Mouse (Mus musculus) embryonic facial prominence, embryonic 13.5 days (tissue): ENCODE measurements around the gene Itga5. TPM values are rescaled to one million over a fixed set of nuclear protein-coding genes. Genes with fewer than 3 reads are reported as not detected.

ENCODE experiments used
- ATAC-seq: fragments of 200-750 bp; cut with Nextera tagmentation; 2 replicates; pipeline ENCODE4 v1.8.0; 2017; ENCODE audit warnings: low read depth; ENCODE audit not compliant: insufficient number of reproducible peaks, insufficient read depth, low FRiP score, low TSS enrichment
- H3K27ac ChIP-seq: fragments of 300-500 bp; sonication (generic); 2 replicates; pipeline ENCODE4 v1.5.1; 2015; ENCODE audit warnings: moderate library complexity, mild to moderate bottlenecking, inconsistent platforms
- H3K27me3 ChIP-seq: fragments of 300-500 bp; sonication (generic); 2 replicates; pipeline ENCODE4 v1.6.1; 2015; ENCODE audit warnings: mild to moderate bottlenecking, inconsistent platforms
- H3K36me3 ChIP-seq: fragments of 300-500 bp; sonication (generic); 2 replicates; pipeline ENCODE4 v1.6.1; 2015; ENCODE audit warnings: mild to moderate bottlenecking, inconsistent platforms
- H3K4me1 ChIP-seq: fragments of 300-500 bp; sonication (generic); 2 replicates; pipeline ENCODE4 v1.6.1; 2015; ENCODE audit warnings: inconsistent platforms
- H3K4me2 ChIP-seq: fragments of 300-500 bp; sonication (generic); 2 replicates; pipeline ENCODE4 v1.6.1; 2015; ENCODE audit warnings: moderate library complexity, mild to moderate bottlenecking, inconsistent platforms
- H3K4me3 ChIP-seq: fragments of 300-500 bp; sonication (generic); 2 replicates; pipeline ENCODE4 v1.5.1; 2015; ENCODE audit warnings: mild to moderate bottlenecking, inconsistent platforms
- H3K9ac ChIP-seq: fragments of 300-500 bp; sonication (generic); 2 replicates; pipeline ENCODE4 v1.6.1; 2015; ENCODE audit warnings: mild to moderate bottlenecking, inconsistent platforms
- H3K9me3 ChIP-seq: fragments of 300-500 bp; sonication (generic); 2 replicates; pipeline ENCODE4 v1.6.1; 2016; ENCODE audit warnings: inconsistent platforms
- WGBS: fragments of 180-500 bp; shearing (Covaris S2); methylation state at CpG from one replicate; pipeline ENCODE4 v1.1.7; 2015; ENCODE audit warnings: mixed read lengths; 5-methylcytosine and 5-hydroxymethylcytosine counted together
- polyA plus RNA-seq: library from polyadenylated mRNA; unstranded; fragments of >200 nt; fragmentation: Nextera tagmentation; extraction: Ambion mirVana; gene quantifications from 2 replicates; pipeline ENCODE4 v1.2.1, GENCODE M21; 2015

Itga5 gene
- polyA plus RNA-seq, 1 experiment from 2014 or later, result 41.2 TPM

DNA sequence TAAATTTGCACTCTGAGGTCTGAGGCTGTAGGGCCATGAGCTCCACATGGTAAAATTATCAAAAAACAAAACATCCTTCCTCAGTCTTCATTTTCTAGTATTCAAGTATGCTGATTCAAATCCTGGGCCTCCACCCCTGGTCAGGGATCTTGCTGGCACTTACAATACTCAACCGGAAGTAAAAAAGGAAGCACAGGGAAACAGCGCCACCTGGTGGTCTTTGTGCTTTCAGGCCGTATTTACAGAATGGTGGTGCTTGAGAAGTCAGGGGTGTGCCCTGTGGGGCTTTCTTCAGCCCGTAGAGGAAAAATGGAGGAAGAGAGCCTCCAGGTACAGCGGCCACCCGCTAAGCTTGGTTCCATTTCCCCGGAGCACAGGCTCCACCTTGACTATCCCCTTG is 59.4 kb downstream of the Itga5 start:
- no peak overlapping the region for H3K9ac ChIP-seq
- peaks cover 52% of the 10 kb centered on the region for H3K4me1 ChIP-seq
- peak overlapping the region; percentile 28 for H3K4me2 ChIP-seq
- H3K27ac ChIP-seq, result no peak overlapping the region
- under 1% methylated on average over 7 of the region's 7 CpGs for WGBS
- no peaks in the 10 kb centered on the region for H3K36me3 ChIP-seq
- no peaks in the 10 kb centered on the region for H3K9me3 ChIP-seq
- no peak overlapping the region for H3K4me3 ChIP-seq
- H3K27me3 ChIP-seq, result peaks cover 11% of the 10 kb centered on the region
- ATAC-seq, result no peak

DNA sequence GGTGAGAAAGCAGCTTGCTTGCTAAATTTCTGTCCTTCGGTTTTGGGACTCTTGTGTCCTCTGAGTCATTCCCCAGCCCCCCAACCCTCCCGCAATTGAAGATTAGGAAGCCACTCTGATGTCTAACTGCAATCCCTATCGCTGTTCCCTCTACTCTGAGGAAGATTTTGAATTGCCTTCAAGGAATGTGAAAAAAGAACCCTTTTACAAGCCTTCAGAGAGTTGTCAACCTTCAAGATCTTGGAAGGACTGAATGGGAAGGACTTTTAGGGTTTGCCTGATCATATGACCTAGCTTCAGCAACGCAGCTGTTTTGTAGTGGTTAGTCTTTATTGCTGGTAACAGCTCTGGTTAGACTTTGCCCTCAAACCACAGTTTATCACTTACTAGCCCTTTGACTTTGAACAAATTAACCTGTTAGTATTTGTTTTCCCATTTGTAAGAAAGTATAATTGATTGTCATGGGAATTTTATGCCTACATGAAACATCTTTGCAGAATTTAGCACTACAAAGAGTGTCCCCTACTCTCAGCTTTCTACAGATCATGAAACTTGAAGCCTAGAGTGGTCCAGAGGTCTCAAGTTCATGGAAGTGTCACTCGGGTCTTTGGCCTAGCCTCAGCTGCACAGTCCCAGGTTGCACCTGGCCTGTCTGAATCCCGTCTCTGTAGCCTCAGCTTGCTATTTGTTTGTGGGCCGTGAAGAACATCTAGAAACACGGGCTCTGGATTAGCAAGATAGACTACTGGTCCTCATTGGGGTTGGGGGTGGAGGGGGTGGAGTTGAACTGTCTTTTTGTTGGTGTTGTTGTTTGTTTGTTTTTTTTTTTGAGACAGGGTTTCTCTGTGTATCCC is 60.5 kb downstream of the Itga5 start:
- peaks cover 11% of the 10 kb centered on the region for H3K27me3 ChIP-seq
- peaks cover 63% of the 10 kb centered on the region for H3K4me1 ChIP-seq
- H3K36me3 ChIP-seq, result no peaks in the 10 kb centered on the region
- peak overlapping the region; percentile 52 for H3K4me3 ChIP-seq
- peak overlapping the region; percentile 98 for H3K27ac ChIP-seq
- WGBS, result 24% methylated on average over 8 of the region's 8 CpGs
- H3K4me2 ChIP-seq, result peak overlapping the region; percentile 82
- no peaks in the 10 kb centered on the region for H3K9me3 ChIP-seq
- no peak for ATAC-seq
- peak overlapping the region; percentile 75 for H3K9ac ChIP-seq

DNA sequence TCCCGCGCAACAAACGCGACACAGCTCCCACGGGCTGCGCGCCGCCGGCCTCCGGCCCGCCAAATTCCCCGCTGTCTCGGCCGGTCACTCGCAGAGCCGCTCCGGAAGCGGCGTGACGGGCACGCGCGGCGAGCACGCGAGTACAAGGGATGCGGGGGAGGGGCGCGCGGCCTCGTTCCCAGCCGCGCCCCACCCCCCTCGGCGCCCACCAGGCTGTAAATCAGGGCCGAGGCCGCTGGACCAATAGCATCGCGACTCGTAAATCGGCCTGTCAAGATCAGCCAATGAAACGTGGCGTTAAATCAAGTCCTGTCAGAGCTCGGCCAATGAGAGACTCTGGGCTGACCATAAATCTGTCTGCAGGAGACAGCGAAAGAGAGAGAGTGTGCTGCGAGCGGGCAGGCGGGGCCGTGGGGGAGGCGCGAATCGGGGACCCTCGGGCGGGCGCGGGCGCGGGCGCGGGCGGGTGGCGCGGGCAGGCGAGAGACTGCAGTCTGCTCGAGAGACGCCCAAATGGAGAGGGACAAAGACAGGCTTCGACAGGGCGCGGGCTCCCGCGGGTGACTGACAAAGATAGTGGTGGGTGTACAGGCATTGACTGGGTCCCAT is 61.4 kb downstream of the Itga5 start:
- peaks cover 11% of the 10 kb centered on the region for H3K27me3 ChIP-seq
- H3K4me1 ChIP-seq, result peaks cover 71% of the 10 kb centered on the region

DNA sequence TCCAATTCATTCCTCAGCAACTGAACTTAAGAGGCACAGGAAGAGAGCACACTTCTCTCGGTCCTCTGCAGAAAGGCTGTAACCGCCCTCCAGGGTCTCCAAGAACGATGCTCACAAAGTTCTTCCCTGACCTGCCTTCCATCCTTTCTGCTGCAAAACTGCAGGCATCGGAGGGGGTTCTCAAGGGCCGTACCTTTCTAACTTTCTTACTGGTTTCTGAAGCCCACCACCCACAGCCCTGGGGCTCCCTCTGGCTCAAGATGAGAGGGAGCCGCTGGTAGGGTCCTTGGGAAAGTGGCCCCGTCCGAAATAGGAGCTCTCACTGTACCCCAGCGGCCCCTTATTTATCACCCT is 62.0 kb downstream of the Itga5 start:
- H3K9ac ChIP-seq, result peak overlapping the region; percentile 79
- H3K4me1 ChIP-seq, result peaks cover 77% of the 10 kb centered on the region

More for the DNA sequence above, 61.4 kb downstream of the Itga5 start:
- under 1% methylated on average over 71 of the region's 71 CpGs for WGBS
- peak overlapping the region; percentile 82 for H3K4me2 ChIP-seq
- peak overlapping the region; percentile 98 for H3K27ac ChIP-seq
- peak overlapping the region; percentile 79 for H3K9ac ChIP-seq
- peak overlapping the region; percentile 52 for H3K4me3 ChIP-seq
- H3K36me3 ChIP-seq, result no peaks in the 10 kb centered on the region
- no peaks in the 10 kb centered on the region for H3K9me3 ChIP-seq
- peak; percentile 91 for ATAC-seq

DNA sequence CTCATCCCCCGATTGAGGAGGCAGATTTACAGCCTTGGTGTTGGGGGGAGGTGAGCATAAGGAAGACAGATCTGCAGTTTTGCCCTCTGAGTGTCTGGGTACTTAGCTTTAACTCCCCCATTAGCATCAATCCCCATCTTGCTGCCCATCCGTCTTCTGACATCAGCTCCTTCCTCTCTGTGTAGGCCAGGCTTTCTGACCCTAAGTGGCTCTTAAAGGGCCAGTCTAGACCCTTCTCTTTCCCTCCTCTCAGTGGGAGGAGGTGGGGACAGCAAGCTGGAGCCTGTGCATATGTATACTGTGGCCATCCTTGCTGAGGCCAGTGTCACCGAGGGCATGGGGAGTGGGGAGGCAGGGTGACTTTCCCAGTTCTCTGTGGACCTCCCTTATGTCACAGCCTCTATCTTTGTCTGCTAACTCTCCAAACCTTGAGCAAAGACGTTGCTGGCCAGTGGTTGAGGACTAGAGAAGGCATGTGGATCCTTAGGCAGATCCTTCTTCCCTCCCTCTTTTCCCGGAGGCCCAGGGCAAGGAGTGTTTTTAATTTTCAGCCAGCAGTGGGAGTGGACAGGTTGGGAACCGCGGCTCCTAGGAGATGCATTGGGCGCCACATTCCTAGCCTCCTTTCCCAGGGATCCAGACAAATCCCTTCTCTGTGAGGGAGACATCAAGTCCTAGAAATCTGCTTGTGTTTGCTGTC is 62.5 kb downstream of the Itga5 start:
- Histone ChIP-seq H3K36me3 (peaks cover 3% of the 10 kb centered on the region; the same call in 1 of the 2 replicates), H3K27ac (peak overlapping the region; percentile 98), H3K27me3 (peaks cover 6% of the 10 kb centered on the region), H3K4me1 (peaks cover 82% of the 10 kb centered on the region), H3K9me3 (no peaks in the 10 kb centered on the region), H3K9ac (peak overlapping the region; percentile 79), H3K4me2 (peak overlapping the region; percentile 82), H3K4me3 (peak overlapping the region; percentile 52)
- 8% methylated on average over 8 of the region's 8 CpGs for WGBS
- no peak for ATAC-seq

More for the DNA sequence above, 62.0 kb downstream of the Itga5 start:
- WGBS, result under 1% methylated on average over 9 of the region's 9 CpGs
- Histone ChIP-seq H3K4me3 (peak overlapping the region; percentile 52), H3K27ac (peak overlapping the region; percentile 98), H3K27me3 (peaks cover 11% of the 10 kb centered on the region), H3K9me3 (no peaks in the 10 kb centered on the region), H3K4me2 (peak overlapping the region; percentile 82), H3K36me3 (no peaks in the 10 kb centered on the region)
- no peak for ATAC-seq

DNA sequence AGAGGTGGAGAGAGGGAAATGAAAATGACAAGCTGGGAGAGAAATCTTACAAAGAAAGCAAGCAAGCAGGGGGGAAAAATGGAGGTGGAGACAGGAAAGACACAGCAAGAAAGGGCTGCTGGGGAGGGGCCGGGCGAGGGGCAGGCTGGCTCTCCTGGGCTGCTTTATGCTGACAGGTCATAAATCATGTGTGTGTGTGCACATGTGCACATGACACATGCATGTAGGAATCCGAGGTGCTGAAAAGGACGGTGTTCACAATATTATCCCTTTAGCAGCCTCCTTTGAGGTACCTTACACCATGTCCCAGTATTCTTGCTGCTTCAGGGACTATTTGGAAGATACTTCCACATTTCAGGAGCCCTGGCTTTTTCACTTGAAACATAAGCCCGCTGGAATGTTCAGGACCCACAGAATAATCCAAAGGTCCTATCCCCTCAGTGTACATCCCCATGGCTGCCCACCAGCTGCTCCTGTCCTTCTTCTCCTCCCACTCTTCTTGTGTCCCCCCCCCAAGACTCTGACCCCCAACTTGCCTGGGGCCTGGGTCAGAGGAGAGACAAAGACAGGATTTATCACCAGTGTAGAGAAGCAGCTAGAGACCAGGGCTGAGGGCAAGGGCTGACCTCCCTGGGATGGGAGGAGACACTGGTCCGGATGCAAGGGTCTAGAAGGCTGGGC is 64.1 kb downstream of the Itga5 start:
- ATAC-seq, result no peak
- no peak overlapping the region for H3K4me3 ChIP-seq
- 24% methylated on average over 6 of the region's 6 CpGs for WGBS
- H3K9me3 ChIP-seq, result no peaks in the 10 kb centered on the region
- peaks cover 91% of the 10 kb centered on the region for H3K4me1 ChIP-seq
- H3K36me3 ChIP-seq, result peaks cover 18% of the 10 kb centered on the region
- peak overlapping the region; percentile 98 for H3K27ac ChIP-seq
- peak overlapping the region; percentile 51; the same call in 1 of the 2 replicates for H3K9ac ChIP-seq
- H3K27me3 ChIP-seq, result no peaks in the 10 kb centered on the region
- peak overlapping the region; percentile 24; the same call in 1 of the 2 replicates for H3K4me2 ChIP-seq

DNA sequence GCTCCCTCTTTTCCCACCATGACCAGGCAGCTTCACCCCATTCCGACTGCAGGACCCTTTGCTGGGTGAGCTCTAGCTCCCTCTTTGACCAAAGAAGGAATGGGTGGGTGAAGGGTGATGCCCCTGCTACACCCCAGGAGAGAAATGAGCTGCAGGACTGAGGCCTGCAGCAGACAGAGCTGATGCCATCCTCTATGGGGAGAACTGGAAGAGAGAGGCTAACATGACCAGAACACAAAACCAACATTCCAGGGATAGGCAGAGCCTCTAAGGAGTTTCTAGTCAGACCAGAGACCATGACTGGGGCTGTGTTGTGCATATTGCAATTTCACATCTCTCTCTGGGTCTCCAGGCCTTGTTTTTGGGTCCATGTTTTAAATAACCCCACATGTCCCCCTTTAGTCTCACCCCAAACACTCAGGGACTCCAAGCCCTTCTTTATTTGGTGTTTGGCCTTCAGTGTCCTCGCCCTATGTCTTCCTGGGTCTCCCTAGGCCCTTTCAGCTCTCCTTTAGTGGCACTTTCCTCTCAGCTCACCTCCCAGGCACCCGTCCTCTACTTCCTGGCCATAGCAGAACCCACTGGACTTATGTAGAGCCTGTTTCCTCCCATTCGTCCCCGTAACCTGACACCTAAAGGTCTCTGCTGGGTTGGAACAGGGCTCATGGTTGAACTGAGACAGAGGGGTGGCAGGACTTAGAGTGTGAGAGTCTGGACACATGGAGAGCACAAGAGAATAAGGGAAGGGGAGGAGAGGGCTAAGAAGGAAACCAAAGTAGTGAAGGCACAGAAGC is 64.8 kb downstream of the Itga5 start:
- Histone ChIP-seq H3K4me2 (peak overlapping the region; percentile 24; the same call in 1 of the 2 replicates), H3K27me3 (no peaks in the 10 kb centered on the region), H3K27ac (peak overlapping the region; percentile 98), H3K9me3 (no peaks in the 10 kb centered on the region), H3K36me3 (peaks cover 25% of the 10 kb centered on the region), H3K4me1 (peaks cover 92% of the 10 kb centered on the region), H3K9ac (0 out of 2 replicates have a peak overlapping the region, but pooled peaks have one; percentile 51), H3K4me3 (no peak overlapping the region)
- 24% methylated on average over 5 of the region's 5 CpGs for WGBS
- no peak for ATAC-seq

DNA sequence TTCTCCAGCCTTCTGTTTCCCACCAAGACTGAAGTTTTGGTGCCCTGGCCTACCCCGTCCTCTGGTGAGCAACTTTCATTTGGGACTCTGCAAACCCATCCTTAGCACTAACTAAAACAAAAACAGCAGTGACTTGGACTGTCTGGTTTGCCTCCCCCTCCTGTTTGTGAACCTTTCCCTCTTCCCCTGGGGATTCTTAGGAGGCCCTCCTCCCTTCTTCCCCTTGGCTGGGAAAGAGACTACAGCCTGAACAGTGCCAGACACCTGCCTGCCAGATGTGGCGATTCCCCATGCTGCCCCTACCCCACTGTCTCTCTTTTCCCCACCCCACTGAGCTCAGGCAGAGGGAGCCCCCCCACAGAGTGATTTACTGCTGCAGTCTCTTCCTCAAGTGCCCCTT is 65.5 kb downstream of the Itga5 start:
- Histone ChIP-seq H3K27me3 (no peaks in the 10 kb centered on the region), H3K4me3 (no peak overlapping the region), H3K9me3 (no peaks in the 10 kb centered on the region), H3K27ac (peak overlapping the region; percentile 98), H3K36me3 (peaks cover 27% of the 10 kb centered on the region), H3K9ac (no peak overlapping the region), H3K4me2 (peak overlapping the region; percentile 59), H3K4me1 (peaks cover 94% of the 10 kb centered on the region)
- WGBS, result 12% methylated on average over 2 of the region's 2 CpGs
- ATAC-seq, result peak; percentile 32

DNA sequence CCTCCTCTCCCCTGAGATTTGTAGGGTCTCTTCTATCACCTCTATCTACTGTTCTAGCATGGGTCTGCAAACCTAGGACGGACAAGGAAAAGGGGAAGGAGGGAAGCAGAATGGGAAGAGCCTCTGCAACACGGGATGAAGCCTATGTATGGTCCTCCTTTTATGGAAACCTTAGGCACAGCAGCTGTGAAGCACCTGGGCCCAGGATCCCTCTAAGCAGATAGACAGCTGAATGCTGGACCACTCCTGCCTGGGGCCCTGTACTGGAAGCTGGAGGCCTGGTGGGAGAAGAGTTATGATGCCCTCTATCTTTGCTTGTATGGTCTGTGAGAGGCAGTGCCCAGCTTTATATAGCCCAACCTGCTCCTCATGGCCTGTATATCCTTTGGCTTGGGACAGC is 66.0 kb downstream of the Itga5 start:
- ATAC-seq, result no peak
- H3K9ac ChIP-seq, result peak overlapping the region; percentile 54
- H3K27me3 ChIP-seq, result no peaks in the 10 kb centered on the region
- WGBS, result 6% methylated on average over 2 of the region's 2 CpGs
- H3K4me3 ChIP-seq, result peak overlapping the region; percentile 25
- H3K4me1 ChIP-seq, result peaks cover 94% of the 10 kb centered on the region
- peak overlapping the region; percentile 59 for H3K4me2 ChIP-seq
- peaks cover 31% of the 10 kb centered on the region for H3K36me3 ChIP-seq
- no peaks in the 10 kb centered on the region for H3K9me3 ChIP-seq
- H3K27ac ChIP-seq, result peak overlapping the region; percentile 98

DNA sequence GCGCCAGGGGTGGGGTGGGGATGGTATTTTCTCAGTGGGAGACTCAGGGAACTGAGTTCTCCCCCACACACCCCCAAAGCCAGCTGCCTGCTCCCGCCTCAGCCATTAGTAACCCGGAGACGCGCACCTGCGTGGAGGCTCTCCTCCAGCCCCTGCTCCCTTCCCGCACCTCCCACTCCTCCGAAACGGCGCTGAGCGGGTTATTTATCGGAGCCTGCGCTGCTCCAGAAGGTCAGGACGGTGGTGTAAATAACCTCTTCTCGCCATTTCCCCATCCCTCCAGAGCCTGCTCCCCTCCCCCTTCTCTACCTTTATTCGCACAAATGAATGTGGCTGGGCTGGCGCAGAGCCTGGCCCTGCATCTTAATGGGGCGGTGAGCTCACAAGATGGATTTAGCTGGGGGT is 66.5 kb downstream of the Itga5 start:
- H3K4me2 ChIP-seq, result peak overlapping the region; percentile 59
- H3K9me3 ChIP-seq, result no peaks in the 10 kb centered on the region
- H3K4me3 ChIP-seq, result peak overlapping the region; percentile 25
- WGBS, result 9% methylated on average over 18 of the region's 18 CpGs
- H3K27me3 ChIP-seq, result no peaks in the 10 kb centered on the region
- no peak for ATAC-seq
- peak overlapping the region; percentile 54 for H3K9ac ChIP-seq
- peak overlapping the region; percentile 98 for H3K27ac ChIP-seq
- H3K4me1 ChIP-seq, result peaks cover 96% of the 10 kb centered on the region
- peaks cover 35% of the 10 kb centered on the region for H3K36me3 ChIP-seq
